Mouse (Mus musculus): ENCODE measurements around the gene Shroom3.

DNA sequence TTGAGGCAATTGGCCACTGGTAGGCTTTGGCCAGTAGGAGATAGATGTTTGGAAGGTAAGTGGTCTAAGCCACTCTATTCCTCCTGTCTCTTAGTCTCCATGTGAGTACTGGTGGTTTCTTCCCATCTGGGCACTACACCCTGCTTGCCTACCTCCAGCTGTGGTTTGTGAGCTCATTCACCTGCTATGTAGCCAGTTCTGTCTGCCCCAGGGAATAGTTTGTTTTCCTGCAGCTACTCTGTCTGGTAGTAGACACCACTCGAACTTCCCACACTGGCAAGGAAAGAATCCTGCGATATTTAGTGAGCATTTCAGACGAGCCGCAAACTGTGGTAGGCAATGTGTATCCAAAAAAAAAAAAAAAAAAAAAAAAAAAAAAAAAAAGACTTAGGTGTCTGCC is 68.3 kb downstream of the Shroom3 start:
- TF ChIP-seq CTCF (IDR thresholded peaks at IDR 0.05; ENCODE audit: control insufficient read depth, insufficient read depth, insufficient read length) = no peak
- no peak for TF ChIP-seq USF1 (IDR thresholded peaks at IDR 0.05; ENCODE audit: low read depth)
